Mouse (Mus musculus): ENCODE measurements at regions not wholly inside any gene's neighbourhood (a gene's known extent, or its start where the extent isn't known, plus 50 kb on each side); places are given as distances from the start of the nearest gene placed in this dataset.

- TF ChIP-seq POLR2A (IDR thresholded peaks at IDR 0.05; ENCODE audit: low read depth, low read length) (no peak), CTCF (IDR thresholded peaks at IDR 0.05; ENCODE audit: extremely low read depth, insufficient read length, insufficient replicate concordance, low read depth, low read length) (no peak)
Measured at GRCm38 (mm10) chr1:15958661-15959060, 134.5 kb downstream of the 4930444P10Rik start.
